Mouse (Mus musculus) layer of hippocampus, postnatal 36 days (tissue): ENCODE results near the gene Opalin. TPM values are rescaled to one million over a fixed set of nuclear protein-coding genes. Genes with fewer than 3 reads are reported as not detected.

Source experiments
- DNase-seq, 2 experiments: peaks; one replicate each; pipeline ENCODE4 v3.0.0; 2022
- total RNA-seq, 2 experiments: library from RNA; stranded (reverse); gene quantifications; 2 replicates each; pipeline ENCODE4 v1.2.3; 2021

Opalin gene
- total RNA-seq, 2 experiments from 2014 or later: 11.6 to 16.6 TPM

DNA sequence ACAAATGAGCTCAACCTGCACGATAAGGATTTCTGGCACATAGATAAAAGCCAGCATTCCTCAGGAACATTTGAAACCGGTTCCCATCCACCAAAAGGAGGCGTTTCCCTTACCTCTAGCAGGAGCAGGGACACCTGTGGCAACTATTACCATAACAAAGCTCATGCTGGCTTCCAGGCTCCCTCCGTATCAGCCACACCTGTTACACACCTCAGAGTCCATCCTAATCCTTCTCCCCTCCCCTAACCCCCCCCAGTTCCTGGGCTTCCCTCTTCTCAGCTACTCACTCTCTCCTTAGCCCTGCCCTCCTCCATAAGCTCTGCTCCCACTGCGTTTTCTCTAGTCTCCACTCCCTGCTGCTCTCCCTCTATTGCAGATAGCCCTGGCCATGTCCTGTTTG lies 63.3 kb downstream of the Opalin start:
- DNase-seq: no peak

Other genes with a start within 250 kb of the Opalin start
- 1 to 10 TPM; 7.8 to 7.9 TPM for gene Ccnj, start 245.8 kb downstream of the Opalin start, total RNA-seq
- 1 to 10 TPM; 8.1 to 8.2 TPM for gene Zfp518a, start 182.4 kb downstream of the Opalin start, total RNA-seq
- 1 to 10 TPM; 6.1 to 6.7 TPM for gene Blnk, start 82.6 kb downstream of the Opalin start, total RNA-seq
- not detected for gene Dntt, start 47.8 kb downstream of the Opalin start, total RNA-seq
- gene Tll2, start 129.7 kb upstream of the Opalin start, total RNA-seq: under 1 TPM; 0.58 to 0.85 TPM
- gene Tm9sf3, start 186.9 kb upstream of the Opalin start, total RNA-seq: 100 to 1,000 TPM; 121 to 128 TPM